Mouse (Mus musculus) embryo, embryonic 11 days (tissue): ENCODE measurements around the gene Mrgprx2.
"Not testable (repeated sequence)": the region's sequence is repeated elsewhere in the genome, so short reads cannot be mapped to it uniquely, and the experiment has no call there.

Source experiments
- DNase-seq: peaks from one replicate; pipeline ENCODE4 v3.0.0-alpha.2; 2015

The Mrgprx2 gene

GRCm38 (mm10) chr7:48499221-48499620, at the start of gene Mrgprx2:
Mrgprx2 (minus strand) TSS chr7:48499321.
- DNase-seq = no peak

- no peak for DNase-seq
Observed at GRCm38 (mm10) chr7:48456242-48456641, 42.9 kb downstream of the Mrgprx2 start, which contains the start of gene Mrgprb1. Mrgprb1 (minus strand) TSS chr7:48456342.

- no peak for DNase-seq
Observed at GRCm38 (mm10) chr7:48436581-48436980, 62.5 kb downstream of the Mrgprx2 start.

DNA sequence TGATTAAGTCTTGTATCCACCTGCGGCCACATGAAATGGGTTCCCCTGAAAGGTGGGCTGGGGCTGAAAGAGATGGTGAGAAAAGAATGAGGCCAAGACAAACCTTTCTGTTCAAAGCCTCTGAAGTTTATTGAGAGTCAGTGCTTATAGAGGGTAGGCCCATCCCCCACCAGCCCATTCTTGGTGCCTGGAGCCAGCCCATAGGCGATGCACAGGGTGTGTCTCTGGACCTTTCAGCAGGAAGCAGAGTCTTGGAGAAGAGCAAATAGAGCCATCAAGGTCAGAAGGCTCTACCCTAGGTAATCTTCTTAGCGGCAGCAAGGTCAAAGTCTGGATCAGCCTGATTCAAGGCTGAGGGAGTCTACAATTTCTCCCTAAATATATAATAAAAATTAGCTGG, 63.2 kb downstream of the Mrgprx2 start:
- DNase-seq = not testable (repeated sequence)
